Mouse (Mus musculus) urinary bladder, adult 18-20 months (tissue): ENCODE results near the gene Cd300lg.

Experiments
- DNase-seq, 2 experiments: peaks; one replicate each; pipeline ENCODE4 v3.0.0; 2022; ENCODE audit warnings: low spot score in 2 of 2, mixed read lengths in 2 of 2

Gene Cd300lg

DNA sequence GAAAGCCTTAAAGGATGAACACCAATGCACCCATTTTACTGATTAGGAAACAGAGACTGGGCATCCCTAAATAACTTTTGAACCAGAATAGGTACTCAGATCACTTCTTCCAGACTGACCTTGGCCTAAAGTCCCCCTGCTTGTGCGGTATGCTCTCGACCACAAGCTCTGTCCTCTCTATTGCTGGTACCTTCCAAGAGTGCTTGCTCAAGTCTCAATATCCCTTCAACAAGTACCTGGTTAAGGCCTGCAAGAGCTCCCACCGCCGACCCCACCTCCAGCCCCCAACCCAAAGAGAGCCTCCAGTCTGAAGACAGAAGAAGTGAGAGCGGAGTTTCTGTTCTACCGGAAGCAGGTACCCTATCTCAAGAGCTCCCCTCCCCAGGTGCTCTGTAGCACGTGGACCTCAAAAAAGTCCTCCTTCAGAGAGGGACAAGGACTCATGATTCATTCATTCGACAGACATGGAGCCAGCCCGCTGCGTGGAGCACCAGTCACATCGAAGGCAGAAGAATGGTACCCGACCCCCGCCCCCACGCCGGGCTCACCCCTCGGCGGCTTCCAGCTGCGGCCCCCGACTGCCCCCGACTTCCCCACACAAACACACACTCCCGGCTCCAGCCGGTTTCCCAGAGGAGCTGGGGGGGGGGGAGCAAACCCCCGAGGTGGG is 15.2 kb upstream of the Cd300lg start:
- DNase-seq, result no peak

- DNase-seq, result peak; percentile 16 to 53
Measured at GRCm38 (mm10) chr11:102026694-102027360, 14.5 kb upstream of the Cd300lg start.

- DNase-seq, result no peak
Measured at GRCm38 (mm10) chr11:102027361-102028017, 13.8 kb upstream of the Cd300lg start.

- DNase-seq, result no peak
Measured at GRCm38 (mm10) chr11:102028087-102028816, 13.1 kb upstream of the Cd300lg start, which contains the start of gene Mpp3. Gene Mpp3, minus strand, starts transcription at chr11:102028461.

DNA sequence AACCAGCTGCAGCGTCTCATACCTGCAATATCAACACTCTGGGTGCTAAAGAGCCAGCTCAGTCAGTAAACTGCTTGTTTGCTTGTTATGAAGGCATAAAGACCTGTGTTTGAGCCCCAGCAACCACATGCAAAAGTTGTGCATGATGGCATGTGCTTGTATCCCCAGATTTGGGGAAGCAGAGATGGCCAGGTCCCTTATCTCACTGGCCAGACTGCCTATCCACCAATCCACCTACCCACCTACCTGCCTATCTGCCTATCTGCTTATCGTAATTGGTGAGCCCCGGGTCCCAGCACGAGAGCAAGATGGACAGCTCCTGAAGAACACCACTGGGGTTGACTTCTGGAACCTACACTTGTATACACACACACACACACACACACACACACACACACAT is 12.0 kb upstream of the Cd300lg start:
- DNase-seq, result no peak

GRCm38 (mm10) chr11:102029966-102030365 is 11.3 kb upstream of the Cd300lg start:
- DNase-seq, result no peak

DNA sequence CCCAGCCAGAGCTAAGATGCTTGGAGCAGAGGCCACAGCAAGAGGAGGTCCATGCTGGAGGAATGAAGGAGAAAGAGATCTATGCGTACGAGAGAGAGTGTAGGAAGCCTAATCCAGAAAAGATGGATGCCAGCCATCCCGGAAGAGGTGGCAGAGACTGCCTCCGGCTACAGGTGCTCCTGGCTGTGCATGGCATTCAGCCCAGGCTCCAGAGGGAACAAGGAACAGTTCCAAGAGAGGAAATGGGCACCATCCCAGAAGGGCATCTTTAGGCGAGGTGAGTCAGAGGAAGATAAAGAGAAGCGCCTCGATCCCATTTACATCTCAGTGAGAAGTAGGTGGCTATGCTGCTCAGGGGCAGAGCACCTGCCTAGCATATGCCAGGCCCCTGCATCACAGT is 10.2 kb upstream of the Cd300lg start:
- DNase-seq, result no peak

GRCm38 (mm10) chr11:102033055-102033591 is 8.2 kb upstream of the Cd300lg start:
- DNase-seq, result no peak

DNA sequence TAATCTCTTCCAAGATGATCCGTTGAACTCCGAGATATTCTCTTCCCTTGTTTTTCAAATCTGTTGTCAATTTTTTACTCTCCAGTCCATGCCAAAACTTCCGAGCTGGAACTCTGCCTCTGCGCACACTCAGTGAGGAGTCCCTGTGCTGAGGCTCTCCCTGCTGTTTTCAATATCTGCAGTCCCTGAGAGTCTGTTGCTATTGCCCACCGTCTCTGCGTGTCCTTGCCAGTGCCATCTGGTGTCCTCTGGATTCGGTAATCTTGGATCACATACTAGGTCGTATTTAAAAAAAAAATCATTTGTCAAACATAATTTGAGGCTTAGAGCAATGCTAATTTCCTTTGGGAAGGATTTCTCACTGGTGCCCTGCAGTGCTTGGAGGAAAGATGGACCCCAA is 6.4 kb upstream of the Cd300lg start:
- DNase-seq, result no peak

DNA sequence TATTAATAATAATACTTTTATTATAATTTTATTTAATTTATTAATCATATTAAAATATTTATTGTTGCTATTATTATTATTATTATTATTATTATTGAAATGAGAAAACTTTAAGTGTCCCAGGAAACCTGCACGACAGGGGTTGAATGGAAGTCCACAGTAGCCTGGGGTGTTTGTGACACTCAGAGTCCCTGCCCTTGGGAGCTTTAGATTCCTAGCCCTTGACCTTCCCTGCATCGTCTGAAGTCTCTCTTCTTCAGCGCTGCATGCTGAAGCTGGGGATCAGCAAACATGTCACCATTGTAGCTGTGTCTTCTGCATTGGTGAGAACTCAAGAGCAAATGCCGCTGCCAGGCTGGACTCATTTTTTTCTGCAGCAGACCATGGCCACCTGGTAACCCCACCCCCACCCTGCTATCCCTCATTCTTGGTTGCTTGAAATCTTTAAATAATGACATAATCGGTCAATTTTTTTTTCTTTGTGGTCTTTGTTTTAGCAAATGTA is 5.8 kb upstream of the Cd300lg start:
- DNase-seq, result no peak

- DNase-seq, result no peak
Measured at GRCm38 (mm10) chr11:102036336-102036735, 5.0 kb upstream of the Cd300lg start.

DNA sequence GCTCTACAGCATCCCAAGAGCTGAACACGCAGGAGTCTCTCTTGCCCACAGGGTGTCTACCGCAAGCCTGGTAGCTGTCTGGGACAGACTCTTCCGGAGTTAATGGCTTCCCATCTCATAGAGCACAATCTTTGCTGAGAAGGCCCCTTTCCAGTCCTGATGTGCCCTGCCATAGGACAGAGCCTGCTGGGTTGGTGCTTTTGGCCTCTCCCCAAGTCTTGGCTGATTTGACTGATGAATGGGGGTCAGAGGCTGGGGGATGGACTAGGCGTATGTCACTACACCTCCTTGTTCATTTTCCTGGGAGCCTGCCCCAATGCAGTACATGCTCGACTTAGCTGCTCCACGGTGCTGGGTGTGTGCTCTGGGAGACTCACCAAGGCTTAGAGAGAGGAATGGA is 3.5 kb upstream of the Cd300lg start:
- DNase-seq, result no peak

DNA sequence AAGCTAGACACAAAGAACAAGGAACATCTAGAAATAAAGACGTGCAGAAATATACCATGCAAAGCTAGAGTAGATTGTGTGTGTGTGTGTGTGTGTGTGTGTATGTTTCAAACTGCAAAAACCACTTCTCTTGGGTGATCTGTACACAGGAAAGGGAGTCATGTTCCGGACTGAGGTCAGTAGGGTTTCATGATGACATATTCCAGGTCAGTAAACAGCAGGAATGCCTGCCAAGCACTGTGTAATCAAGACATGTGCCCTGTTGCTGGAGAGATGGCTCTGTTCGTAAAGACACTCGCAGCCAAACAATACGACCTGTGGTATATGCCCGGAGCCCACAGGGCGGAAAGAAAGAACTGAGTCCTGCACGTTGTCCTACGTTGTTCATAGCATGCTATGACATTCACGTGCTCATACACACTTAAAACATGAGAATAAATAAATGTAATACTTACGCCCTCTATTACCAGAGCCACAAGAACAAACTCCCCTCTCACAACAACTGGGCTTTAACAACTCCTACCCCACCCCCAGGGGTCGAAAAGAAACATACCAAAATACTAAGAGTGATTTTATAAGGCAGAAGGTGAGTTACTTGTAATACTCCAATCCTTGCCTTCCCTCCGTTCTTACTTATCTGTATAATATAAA is 1.7 kb upstream of the Cd300lg start:
- DNase-seq, result no peak

DNA sequence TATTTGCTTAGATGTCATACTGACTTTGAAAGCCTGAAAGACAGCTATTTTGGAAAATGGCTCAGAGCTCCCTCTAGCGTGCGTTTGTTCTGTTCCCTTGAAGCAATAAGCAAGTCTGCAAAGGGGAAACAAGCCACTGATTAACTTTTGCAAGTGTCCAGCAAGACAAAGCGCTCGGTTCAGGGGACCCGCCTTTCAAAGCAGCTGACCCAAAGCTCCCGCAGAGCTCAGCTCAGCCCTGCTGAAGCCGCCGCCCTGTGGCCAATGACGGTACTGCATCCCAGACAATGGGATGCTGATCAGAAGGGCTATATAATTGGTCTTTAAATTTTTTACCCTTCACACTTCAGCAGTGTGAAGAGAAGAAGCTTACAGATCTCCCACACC is 1.2 kb upstream of the Cd300lg start:
- DNase-seq, result peak; percentile 71 to 82

GRCm38 (mm10) chr11:102040646-102041045 is 663 bp upstream of the Cd300lg start:
- DNase-seq, result no peak

GRCm38 (mm10) chr11:102042971-102043370 is 1.7 kb downstream of the Cd300lg start:
- DNase-seq, result no peak

GRCm38 (mm10) chr11:102043381-102043780 is 2.1 kb downstream of the Cd300lg start:
- no peak for DNase-seq

DNA sequence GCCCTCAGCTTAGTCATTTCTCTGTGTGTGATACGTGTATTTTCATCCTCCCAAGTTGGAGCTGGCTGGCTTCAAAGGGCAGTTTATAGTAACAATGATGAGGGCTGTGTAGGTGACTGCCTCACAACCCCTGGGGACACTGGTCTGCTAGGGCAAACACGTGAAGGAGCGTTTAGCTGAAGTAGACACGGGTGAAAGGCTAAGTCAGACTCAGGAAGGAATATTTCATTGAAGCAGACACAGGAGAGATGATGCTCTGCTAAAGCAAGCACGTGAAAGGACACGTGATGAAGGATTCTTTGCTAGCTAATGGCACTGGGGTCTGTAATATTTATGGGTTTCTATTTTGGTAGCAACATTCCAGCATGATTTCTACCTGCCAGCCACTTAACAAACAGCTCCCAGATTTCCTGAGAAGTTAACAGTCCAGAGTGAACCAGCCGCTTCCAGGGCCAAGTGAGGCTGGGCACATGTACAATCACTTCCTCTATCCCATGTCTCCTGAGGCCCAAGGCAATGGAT is 3.4 kb downstream of the Cd300lg start:
- no peak for DNase-seq

GRCm38 (mm10) chr11:102046607-102047006 is 5.3 kb downstream of the Cd300lg start:
- no peak for DNase-seq

GRCm38 (mm10) chr11:102049875-102050482 is 8.7 kb downstream of the Cd300lg start:
- DNase-seq, result no peak

DNA sequence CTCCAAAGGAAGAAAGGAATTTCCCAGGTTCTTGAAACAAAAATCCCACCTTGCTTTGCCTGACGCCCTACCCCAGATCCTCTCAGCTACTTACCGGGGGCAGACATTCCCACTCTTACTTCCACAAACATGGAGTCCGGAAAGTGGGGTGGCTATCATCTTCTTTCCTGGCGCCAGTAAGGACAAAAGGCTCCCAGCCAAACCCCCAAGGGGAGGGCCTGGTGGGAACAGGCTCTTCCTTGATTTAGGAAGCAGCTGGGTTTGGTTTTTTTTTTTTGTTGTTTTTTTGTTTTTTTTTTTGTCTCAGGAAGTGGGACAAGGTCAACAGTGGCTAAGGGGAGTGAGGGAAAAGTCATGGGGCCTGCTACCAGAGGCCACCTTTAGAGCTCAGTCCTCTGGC is 10.2 kb downstream of the Cd300lg start:
- DNase-seq, result no peak
